Mouse (Mus musculus) midbrain, postnatal 0 days (tissue): Measurements from ENCODE around the gene Nrxn3. TPM values are rescaled to one million over a fixed set of nuclear protein-coding genes. Genes with fewer than 3 reads are reported as not detected.

Experiments
- ATAC-seq: fragments of 200-750 bp; cut with Nextera tagmentation; 2 replicates; pipeline ENCODE4 v1.8.0; 2017; ENCODE audit warnings: moderate number of reproducible peaks, mild to moderate bottlenecking, moderate TSS enrichment, moderate library complexity; ENCODE audit not compliant: low FRiP score
- DNase-seq: peaks from one replicate; pipeline ENCODE4 v3.0.0-alpha.2; 2015; ENCODE audit warnings: low spot score
- H3K27ac ChIP-seq: fragments of 300-500 bp; sonication (generic); 2 replicates; pipeline ENCODE4 v1.5.1; 2014; ENCODE audit warnings: low read depth, mild to moderate bottlenecking, low read length, mixed read lengths
- H3K27me3 ChIP-seq: fragments of 300-500 bp; sonication (generic); 2 replicates; pipeline ENCODE4 v1.6.1; 2014; ENCODE audit warnings: low read length, control low read depth, mixed read lengths; ENCODE audit not compliant: insufficient read depth
- H3K36me3 ChIP-seq: fragments of 300-500 bp; sonication (generic); 2 replicates; pipeline ENCODE4 v1.6.1; 2014; ENCODE audit warnings: low read length, control low read depth, mixed read lengths; ENCODE audit not compliant: insufficient read depth
- H3K4me1 ChIP-seq: fragments of 300-500 bp; sonication (generic); 2 replicates; pipeline ENCODE4 v1.6.1; 2014; ENCODE audit warnings: mild to moderate bottlenecking, control low read depth, antibody characterized with exemption, low read length, mixed read lengths; ENCODE audit not compliant: insufficient read depth
- H3K4me2 ChIP-seq: fragments of 300-500 bp; sonication (generic); 2 replicates; pipeline ENCODE4 v1.6.1; 2014; ENCODE audit warnings: low read depth, mild to moderate bottlenecking, low read length, mixed read lengths; ENCODE audit not compliant: poor library complexity, severe bottlenecking
- H3K4me3 ChIP-seq: fragments of 300-500 bp; sonication (generic); 2 replicates; pipeline ENCODE4 v1.5.1; 2014; ENCODE audit warnings: low read depth, mild to moderate bottlenecking, low read length, moderate library complexity
- H3K9ac ChIP-seq: fragments of 300-500 bp; sonication (generic); replicated peaks from 2 replicates; pipeline ENCODE4 v1.6.1; 2014; ENCODE audit warnings: mild to moderate bottlenecking, low read length, moderate library complexity, mixed read lengths; ENCODE audit not compliant: poor library complexity, severe bottlenecking
- H3K9me3 ChIP-seq: fragments of 300-500 bp; sonication (generic); 2 replicates; pipeline ENCODE4 v1.6.1; 2016; ENCODE audit warnings: low read length, control low read depth
- CTCF ChIP-seq: IDR thresholded peaks from 2 replicates; pipeline ENCODE4 v1.5.1; 2016; ENCODE audit warnings: antibody characterized with exemption, mild to moderate bottlenecking
- WGBS: fragments of 180-500 bp; shearing (Covaris S2); extraction: QIAGEN DNeasy Blood & Tissue Kit; methylation state at CpG from one replicate; pipeline ENCODE4 v1.1.7; 2014; 5-methylcytosine and 5-hydroxymethylcytosine counted together
- polyA plus RNA-seq: library from polyadenylated mRNA; unstranded; fragments of >200 nt; fragmentation: Nextera tagmentation; extraction: Ambion mirVana; gene quantifications from 2 replicates; pipeline ENCODE4 v1.2.1, GENCODE M21; 2015
- total RNA-seq: library from RNA; depleted of rRNA; stranded (reverse); fragments of >200 nt; gene quantifications from 2 replicates; pipeline ENCODE4 v1.2.3, GENCODE M21; 2014

The Nrxn3 gene
- total and polyA plus RNA-seq, 2 experiments from 2014 or later = 80.8 to 88.2 TPM

- Histone ChIP-seq H3K4me2 (no peak overlapping the region), H3K4me3 (no peak overlapping the region), H3K4me1 (no peaks in the 10 kb centered on the region), H3K36me3 (no peaks in the 10 kb centered on the region), H3K27ac (no peak overlapping the region), H3K9me3 (no peaks in the 10 kb centered on the region), H3K9ac (no peak overlapping the region), H3K27me3 (no peaks in the 10 kb centered on the region)
- DNase-seq (no peak), ATAC-seq (no peak)
- 78% methylated on average over 2 of the region's 2 CpGs for WGBS
- TF ChIP-seq CTCF = no peak
These were observed 253.9 kb downstream of the Nrxn3 start for GRCm38 (mm10) chr12:88976621-88977020.

- TF ChIP-seq CTCF = no peak
- Histone ChIP-seq H3K9me3 (no peaks in the 10 kb centered on the region), H3K36me3 (no peaks in the 10 kb centered on the region), H3K4me1 (peaks cover 16% of the 10 kb centered on the region), H3K4me2 (no peak overlapping the region; the same call in 1 of the 2 replicates), H3K9ac (no peak overlapping the region), H3K27me3 (no peaks in the 10 kb centered on the region), H3K4me3 (no peak overlapping the region), H3K27ac (0 out of 2 replicates have a peak overlapping the region, but pooled peaks have one; percentile 26)
- ATAC-seq = no peak
- WGBS = 31% methylated on average over 10 of the region's 10 CpGs
- no peak for DNase-seq
These were observed 261.1 kb downstream of the Nrxn3 start for GRCm38 (mm10) chr12:88983688-88984330.

GRCm38 (mm10) chr12:88984375-88984774 is 261.7 kb downstream of the Nrxn3 start:
- 0 out of 2 replicates have a peak, but pooled peaks have one; percentile 48 for ATAC-seq
- peak overlapping the region; percentile 13 for H3K27ac ChIP-seq
- no peak overlapping the region for H3K4me3 ChIP-seq
- WGBS = 8% methylated on average over 8 of the region's 8 CpGs
- no peak overlapping the region for H3K9ac ChIP-seq
- DNase-seq = no peak
- H3K36me3 ChIP-seq = no peaks in the 10 kb centered on the region
- peak overlapping the region; percentile 1; the same call in 1 of the 2 replicates for H3K4me2 ChIP-seq
- H3K27me3 ChIP-seq = no peaks in the 10 kb centered on the region
- H3K4me1 ChIP-seq = peaks cover 16% of the 10 kb centered on the region
- no peaks in the 10 kb centered on the region for H3K9me3 ChIP-seq
- TF ChIP-seq CTCF = no peak

GRCm38 (mm10) chr12:88984804-88985203 is 262.1 kb downstream of the Nrxn3 start:
- whole genome bisulfite sequencing = 15% methylated on average over 5 of the region's 5 CpGs
- peak; percentile 3 for DNase-seq
- TF ChIP-seq CTCF = no peak
- ATAC-seq = no peak
- Histone ChIP-seq H3K27me3 (no peaks in the 10 kb centered on the region), H3K4me1 (peaks cover 16% of the 10 kb centered on the region), H3K27ac (peak overlapping the region; percentile 13), H3K9ac (no peak overlapping the region), H3K4me3 (no peak overlapping the region), H3K36me3 (no peaks in the 10 kb centered on the region), H3K4me2 (peak overlapping the region; percentile 1; the same call in 1 of the 2 replicates), H3K9me3 (no peaks in the 10 kb centered on the region)

- DNase-seq = peak; percentile 54
- Histone ChIP-seq H3K4me2 (no peak overlapping the region), H3K27me3 (no peaks in the 10 kb centered on the region), H3K27ac (no peak overlapping the region), H3K9ac (no peak overlapping the region), H3K9me3 (no peaks in the 10 kb centered on the region), H3K4me3 (no peak overlapping the region), H3K36me3 (no peaks in the 10 kb centered on the region), H3K4me1 (peaks cover 16% of the 10 kb centered on the region)
- 18% methylated on average over 4 of the region's 4 CpGs for WGBS
- no peak for ATAC-seq
- peak; percentile 77 for TF ChIP-seq CTCF
These were observed 264.4 kb downstream of the Nrxn3 start for GRCm38 (mm10) chr12:88987046-88987445.

DNA sequence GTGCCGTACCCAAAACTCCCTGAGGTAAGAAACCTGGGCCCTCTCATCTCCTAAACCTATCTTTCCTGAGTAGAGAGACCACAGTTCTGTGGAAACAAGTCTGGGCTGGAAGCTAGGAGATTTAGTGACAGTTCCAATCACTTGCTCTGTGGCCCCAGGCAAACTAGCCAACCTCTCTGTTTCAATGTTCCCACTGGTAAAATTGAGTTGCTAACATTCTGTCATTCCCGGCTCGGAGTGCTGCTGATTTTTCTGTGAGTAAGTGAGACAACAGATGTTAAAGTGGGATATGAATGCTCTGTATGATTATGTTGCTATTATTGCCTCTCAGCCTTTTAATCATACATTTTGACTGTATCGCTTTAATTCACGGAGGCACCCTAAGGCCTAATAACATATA is 268.1 kb downstream of the Nrxn3 start:
- H3K4me1 ChIP-seq = no peaks in the 10 kb centered on the region
- H3K9me3 ChIP-seq = no peaks in the 10 kb centered on the region
- H3K4me2 ChIP-seq = no peak overlapping the region
- no peaks in the 10 kb centered on the region for H3K27me3 ChIP-seq
- no peak overlapping the region for H3K27ac ChIP-seq
- H3K36me3 ChIP-seq = no peaks in the 10 kb centered on the region
- no peak for DNase-seq
- WGBS = 81% methylated on average over 5 of the region's 5 CpGs
- ATAC-seq = no peak
- H3K4me3 ChIP-seq = no peak overlapping the region
- no peak overlapping the region for H3K9ac ChIP-seq
- TF ChIP-seq CTCF = no peak
